Mouse (Mus musculus) layer of hippocampus, adult 9-10 months (tissue): Measurements from ENCODE around the gene 2210016L21Rik.

Experiments used
- DNase-seq: peaks from one replicate; pipeline ENCODE4 v3.0.0; 2022; ENCODE audit warnings: low spot score

The 2210016L21Rik gene

GRCm38 (mm10) chr5:114979250-114980121, 37.5 kb downstream of the 2210016L21Rik start:
- DNase-seq = peak; percentile 67

GRCm38 (mm10) chr5:114980122-114980748, 38.3 kb downstream of the 2210016L21Rik start:
- DNase-seq = no peak

DNA sequence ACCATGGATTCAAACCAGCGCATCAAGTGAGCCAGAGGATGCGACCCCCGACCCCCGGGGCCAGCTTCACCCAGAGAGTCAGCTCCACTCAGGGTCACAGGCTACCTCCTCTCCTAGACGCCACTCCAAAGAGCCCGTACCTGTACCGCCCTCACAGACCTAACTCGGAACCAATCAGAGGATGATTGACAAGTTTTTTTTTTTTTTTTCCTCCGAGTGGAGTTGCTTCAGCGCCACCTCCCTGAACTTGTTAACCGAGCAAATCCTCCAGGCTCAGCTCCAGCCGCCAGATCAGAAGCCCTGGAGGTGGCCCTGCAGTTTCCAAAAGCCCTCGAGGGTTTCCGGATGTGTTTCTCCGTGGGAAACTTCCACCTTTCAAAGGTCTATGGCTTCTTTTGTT, 40.0 kb downstream of the 2210016L21Rik start:
- DNase-seq = no peak

GRCm38 (mm10) chr5:114985074-114985473, 43.1 kb downstream of the 2210016L21Rik start:
- no peak for DNase-seq

DNA sequence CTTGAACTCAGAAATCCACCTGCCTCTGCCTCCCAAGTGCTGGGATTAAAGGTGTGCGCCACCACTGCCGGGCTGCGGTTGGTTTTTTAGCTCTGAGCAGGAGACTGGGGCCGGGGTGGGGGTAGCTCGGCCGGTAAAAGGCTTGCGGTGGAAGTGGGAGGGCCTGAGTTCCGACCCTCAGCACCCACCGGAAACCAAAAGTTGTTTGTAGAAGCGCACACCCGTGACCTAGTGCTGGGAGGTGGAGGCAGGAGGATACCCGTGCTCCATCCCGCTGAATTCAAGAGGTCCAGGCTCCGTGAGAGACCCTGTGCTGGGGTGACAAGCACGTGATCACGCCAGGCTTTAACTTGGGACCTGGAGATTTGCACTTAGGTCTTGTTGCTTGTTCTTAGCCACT, 54.5 kb downstream of the 2210016L21Rik start:
- no peak for DNase-seq

GRCm38 (mm10) chr5:114997327-114997726, 55.4 kb downstream of the 2210016L21Rik start:
- DNase-seq = no peak
